Mouse (Mus musculus): ENCODE results near the gene Cpa1.

The Cpa1 gene

DNA sequence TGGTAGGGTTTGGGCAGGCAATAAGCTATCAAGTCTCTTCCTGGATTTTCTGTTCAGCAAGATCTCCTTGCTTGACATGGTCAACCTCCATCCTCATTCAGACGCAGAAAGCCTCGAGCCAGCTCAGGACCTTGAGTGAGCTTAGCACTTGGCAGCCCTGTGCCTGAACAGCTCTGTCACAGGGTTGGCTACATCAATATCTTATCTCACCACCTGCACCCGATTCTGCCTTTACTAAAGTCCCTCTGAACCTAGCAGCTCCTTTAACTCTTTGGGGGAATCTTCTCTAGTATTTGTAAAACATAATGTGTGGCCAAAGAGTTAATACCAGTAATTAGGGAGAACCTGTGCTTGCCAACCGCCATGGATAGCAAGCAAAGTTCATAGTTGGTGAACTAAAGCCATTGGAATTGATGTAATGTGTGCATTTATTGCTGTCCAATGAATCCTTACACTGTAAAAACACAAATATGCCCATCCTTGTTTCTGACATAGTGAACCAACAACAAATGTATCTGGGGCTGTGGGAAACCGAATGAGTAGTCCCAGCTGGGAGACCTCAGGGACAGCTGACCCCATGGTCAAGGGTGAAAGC lies at the start of gene Cpa1:
TSS of gene Cpa1 (plus strand) at position 545 of the 595 bp plus-strand sequence.
- DNase-seq (ENCODE audit: low spot score in 2 of 2): no peak

DNA sequence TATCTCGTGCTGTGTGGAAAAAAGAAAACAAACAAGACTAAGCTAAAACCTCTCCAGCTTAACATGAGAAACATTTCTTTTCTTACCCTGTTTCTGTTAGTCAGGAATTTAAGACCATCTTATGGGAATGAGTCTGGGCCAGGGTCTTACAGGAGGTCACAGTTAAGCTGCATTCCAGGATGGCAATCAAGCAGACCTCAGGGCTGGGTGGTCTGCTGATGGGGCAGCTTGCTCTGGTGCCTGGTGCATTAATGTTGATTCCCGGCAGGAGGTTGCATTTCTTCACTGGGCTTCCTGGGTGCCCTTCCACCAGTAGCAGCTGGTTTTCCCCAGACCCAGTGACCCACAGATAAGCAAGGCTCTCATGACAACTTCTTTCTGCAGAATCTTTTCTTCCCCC lies 49.2 kb upstream of the Cpa1 start:
- no peak for DNase-seq (ENCODE audit: low spot score in 2 of 2)

GRCm38 (mm10) chr6:30591851-30592404 lies 47.1 kb upstream of the Cpa1 start:
- no peak for DNase-seq (ENCODE audit: low spot score in 2 of 2)

DNA sequence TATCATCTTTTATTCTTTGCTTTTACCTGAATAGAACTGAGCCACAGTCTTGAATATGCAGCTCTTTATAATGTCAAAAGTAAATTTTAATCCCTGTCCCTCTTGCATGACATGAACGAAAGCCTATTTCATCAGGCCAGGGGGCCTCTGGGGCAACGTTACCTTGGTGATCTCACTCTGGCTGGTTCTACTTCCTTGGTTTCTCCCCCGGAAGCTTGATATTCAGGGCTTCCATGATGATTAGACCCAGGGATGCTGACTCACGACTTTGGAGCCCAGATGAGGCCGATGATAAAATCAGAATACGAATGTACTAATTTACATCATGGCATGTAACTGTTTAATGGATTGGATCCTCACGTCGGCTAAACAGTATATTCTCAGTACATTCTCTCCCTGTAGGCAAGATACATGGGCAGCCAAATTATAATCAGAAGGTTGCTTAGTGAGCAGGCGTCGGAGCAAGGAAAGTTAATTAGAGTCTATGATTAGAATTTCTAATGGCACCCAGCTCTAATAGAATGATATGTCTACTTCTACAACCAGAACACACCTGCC lies 46.5 kb upstream of the Cpa1 start:
- no peak for DNase-seq (ENCODE audit: low spot score in 2 of 2)

DNA sequence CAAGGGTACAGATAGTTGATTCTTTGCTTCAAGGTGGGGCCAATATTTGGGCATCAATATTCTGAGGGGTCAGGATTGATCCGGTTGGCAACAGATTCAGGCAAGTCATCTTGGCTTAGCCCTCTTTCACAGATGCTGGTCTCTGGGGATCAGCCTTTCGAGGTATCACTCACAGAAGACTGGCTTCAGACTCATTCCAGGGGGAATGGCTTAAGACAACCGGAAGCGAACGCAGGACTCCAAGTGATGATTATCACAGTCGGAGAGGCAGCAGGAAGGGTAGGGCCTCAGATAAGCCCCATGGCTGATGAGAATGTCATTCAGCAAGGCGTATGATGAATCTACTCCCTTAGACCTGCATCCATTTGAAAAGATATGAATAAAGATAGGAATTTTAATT lies 44.7 kb upstream of the Cpa1 start:
- no peak for DNase-seq (ENCODE audit: low spot score in 2 of 2)

DNA sequence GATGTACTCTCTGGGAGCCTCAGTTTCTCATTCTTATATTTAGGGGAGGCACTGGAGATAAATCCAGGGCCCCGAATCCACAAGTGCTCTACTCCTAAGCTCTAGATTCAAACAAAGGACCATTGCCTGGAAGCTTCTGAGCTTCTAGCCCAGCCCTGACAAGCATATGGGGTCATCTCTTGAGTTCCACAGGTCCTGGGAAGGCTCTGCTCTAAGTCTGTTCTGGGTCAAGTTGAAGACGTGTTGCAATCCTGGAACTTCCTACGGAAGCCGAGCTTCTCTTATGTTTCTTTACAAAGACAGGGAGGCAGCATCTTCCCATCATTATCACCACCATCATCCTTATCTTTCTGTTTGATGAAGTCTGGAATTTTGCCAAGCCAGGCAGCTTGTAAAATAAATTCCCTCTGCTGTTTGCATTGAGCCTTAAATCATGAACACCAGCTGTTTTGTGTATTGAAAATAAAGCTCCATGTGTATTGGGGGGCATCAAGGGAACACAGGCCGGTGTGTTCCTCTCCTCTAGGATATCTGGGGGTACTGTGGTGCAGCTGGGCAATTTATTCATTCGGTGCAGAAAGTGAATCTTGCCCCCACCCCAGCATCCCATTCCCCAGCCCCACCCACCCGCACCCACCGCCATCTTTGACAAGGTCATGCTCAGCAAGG lies 42.7 kb upstream of the Cpa1 start:
- DNase-seq (ENCODE audit: low spot score in 2 of 2): no peak

- DNase-seq (ENCODE audit: low spot score in 2 of 2): no peak
Observed at GRCm38 (mm10) chr6:30600033-30600432, 39.0 kb upstream of the Cpa1 start.

GRCm38 (mm10) chr6:30600995-30601394 lies 38.0 kb upstream of the Cpa1 start:
- DNase-seq (ENCODE audit: low spot score in 2 of 2): no peak

GRCm38 (mm10) chr6:30604342-30604867 lies 34.6 kb upstream of the Cpa1 start:
- no peak for DNase-seq (ENCODE audit: low spot score in 2 of 2)

- DNase-seq (ENCODE audit: low spot score in 2 of 2): no peak
Observed at GRCm38 (mm10) chr6:30605111-30605510, 33.9 kb upstream of the Cpa1 start.

DNA sequence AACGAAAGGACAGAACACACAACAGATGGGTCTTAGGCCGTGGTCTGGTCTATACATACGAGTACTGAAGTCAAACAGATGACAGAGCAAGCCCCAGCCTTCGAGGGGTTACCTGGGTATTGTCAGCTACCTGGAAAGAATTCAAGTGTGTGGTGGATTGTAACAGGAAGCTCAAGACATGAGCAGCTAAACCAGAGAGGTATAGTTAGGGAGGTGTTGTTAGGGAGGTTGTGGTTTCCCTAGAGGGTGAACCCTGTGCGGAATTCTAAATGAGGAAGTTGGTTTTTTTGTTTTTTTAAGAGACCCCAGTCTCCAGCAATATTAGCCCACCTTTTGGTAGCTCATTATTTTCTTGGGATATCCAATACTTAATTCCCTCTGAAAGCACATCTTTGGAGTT lies 33.3 kb upstream of the Cpa1 start:
- DNase-seq (ENCODE audit: low spot score in 2 of 2): no peak

- no peak for DNase-seq (ENCODE audit: low spot score in 2 of 2)
Observed at GRCm38 (mm10) chr6:30610710-30611109, 28.3 kb upstream of the Cpa1 start, which contains the start of gene Cpa5. Gene Cpa5 (plus strand): TSS chr6:30611010.

- no peak for DNase-seq (ENCODE audit: low spot score in 2 of 2)
Observed at GRCm38 (mm10) chr6:30611212-30611611, 27.8 kb upstream of the Cpa1 start.

GRCm38 (mm10) chr6:30614251-30614650 lies 24.8 kb upstream of the Cpa1 start:
- DNase-seq (ENCODE audit: low spot score in 2 of 2): no peak

- no peak for DNase-seq (ENCODE audit: low spot score in 2 of 2)
Observed at GRCm38 (mm10) chr6:30615741-30616140, 23.3 kb upstream of the Cpa1 start.

DNA sequence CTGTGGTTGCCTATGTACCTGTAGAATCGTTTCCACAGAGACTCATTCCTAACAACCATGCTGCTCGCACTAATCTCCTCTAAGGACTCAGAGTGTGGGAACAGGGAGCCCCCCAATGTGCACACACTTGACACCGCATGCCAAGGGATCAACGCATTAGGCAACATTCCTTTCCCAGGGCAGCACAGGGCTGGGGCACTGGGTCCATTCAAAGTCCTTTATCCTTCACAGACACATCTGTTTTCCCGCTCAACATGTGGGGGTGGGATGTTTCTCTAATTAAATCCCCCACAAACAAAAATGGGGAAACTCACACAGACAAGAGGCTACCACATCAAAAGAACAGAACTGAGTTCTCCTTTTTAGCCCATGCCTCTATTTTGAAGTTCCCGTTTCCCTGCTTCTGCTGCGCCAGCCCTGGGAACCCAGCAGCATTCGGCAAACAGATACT lies 22.5 kb upstream of the Cpa1 start:
- DNase-seq (ENCODE audit: low spot score in 2 of 2): no peak

- no peak for DNase-seq (ENCODE audit: low spot score in 2 of 2)
Observed at GRCm38 (mm10) chr6:30617020-30617958, 21.7 kb upstream of the Cpa1 start.

GRCm38 (mm10) chr6:30617959-30618590 lies 20.9 kb upstream of the Cpa1 start:
- peak; percentile 45 to 61 for DNase-seq (ENCODE audit: low spot score in 2 of 2)

- DNase-seq (ENCODE audit: low spot score in 2 of 2): no peak
Observed at GRCm38 (mm10) chr6:30618735-30619134, 20.3 kb upstream of the Cpa1 start.

- DNase-seq (ENCODE audit: low spot score in 2 of 2): no peak
Observed at GRCm38 (mm10) chr6:30619606-30620005, 19.4 kb upstream of the Cpa1 start.

DNA sequence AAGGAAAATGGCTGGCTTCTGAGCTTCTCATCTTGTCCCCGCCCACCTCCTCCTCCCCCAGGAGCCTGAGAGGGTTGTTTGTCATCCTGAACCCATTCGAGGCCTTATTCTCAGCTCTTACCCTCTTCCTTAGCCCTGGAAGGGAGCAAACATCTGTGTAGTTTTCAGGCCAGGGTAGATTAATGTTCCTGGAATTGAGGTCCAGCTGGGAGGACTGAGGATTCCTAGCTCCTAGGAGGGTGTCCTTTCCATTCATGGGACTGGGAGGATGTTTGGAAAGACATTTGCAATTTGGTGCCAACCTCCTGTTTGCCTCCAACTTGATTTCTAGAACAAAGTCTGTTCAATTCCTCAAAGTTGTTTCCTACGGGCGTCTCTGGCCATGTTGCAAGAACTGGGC lies 18.4 kb upstream of the Cpa1 start:
- DNase-seq (ENCODE audit: low spot score in 2 of 2): no peak
